Mouse (Mus musculus) erythroblast, embryonic 14.5 days (primary cell): ENCODE data around the gene Pnmal2.

ENCODE experiments used
- GATA1 ChIP-seq: IDR thresholded peaks from 2 replicates; pipeline ENCODE4 v1.6.1; 2012; ENCODE audit warnings: low read length, inconsistent platforms, mixed read lengths
- TAL1 ChIP-seq: IDR thresholded peaks from 3 replicates; pipeline ENCODE4 v1.6.1; 2012; ENCODE audit warnings: low read length, inconsistent platforms, mixed read lengths

GRCm38 (mm10) chr7:16956410-16957265, 12.2 kb downstream of the Pnmal2 start:
- TF ChIP-seq TAL1: no peak
- TF ChIP-seq GATA1: no peak
